Mouse (Mus musculus) left cerebral cortex, adult 9 months (tissue): Measurements from ENCODE around the gene Zfp335.

Source experiments
- DNase-seq, 2 experiments: peaks; one replicate each; pipeline ENCODE4 v3.0.0; 2022; ENCODE audit warnings: low spot score in 2 of 2

The Zfp335 gene

DNA sequence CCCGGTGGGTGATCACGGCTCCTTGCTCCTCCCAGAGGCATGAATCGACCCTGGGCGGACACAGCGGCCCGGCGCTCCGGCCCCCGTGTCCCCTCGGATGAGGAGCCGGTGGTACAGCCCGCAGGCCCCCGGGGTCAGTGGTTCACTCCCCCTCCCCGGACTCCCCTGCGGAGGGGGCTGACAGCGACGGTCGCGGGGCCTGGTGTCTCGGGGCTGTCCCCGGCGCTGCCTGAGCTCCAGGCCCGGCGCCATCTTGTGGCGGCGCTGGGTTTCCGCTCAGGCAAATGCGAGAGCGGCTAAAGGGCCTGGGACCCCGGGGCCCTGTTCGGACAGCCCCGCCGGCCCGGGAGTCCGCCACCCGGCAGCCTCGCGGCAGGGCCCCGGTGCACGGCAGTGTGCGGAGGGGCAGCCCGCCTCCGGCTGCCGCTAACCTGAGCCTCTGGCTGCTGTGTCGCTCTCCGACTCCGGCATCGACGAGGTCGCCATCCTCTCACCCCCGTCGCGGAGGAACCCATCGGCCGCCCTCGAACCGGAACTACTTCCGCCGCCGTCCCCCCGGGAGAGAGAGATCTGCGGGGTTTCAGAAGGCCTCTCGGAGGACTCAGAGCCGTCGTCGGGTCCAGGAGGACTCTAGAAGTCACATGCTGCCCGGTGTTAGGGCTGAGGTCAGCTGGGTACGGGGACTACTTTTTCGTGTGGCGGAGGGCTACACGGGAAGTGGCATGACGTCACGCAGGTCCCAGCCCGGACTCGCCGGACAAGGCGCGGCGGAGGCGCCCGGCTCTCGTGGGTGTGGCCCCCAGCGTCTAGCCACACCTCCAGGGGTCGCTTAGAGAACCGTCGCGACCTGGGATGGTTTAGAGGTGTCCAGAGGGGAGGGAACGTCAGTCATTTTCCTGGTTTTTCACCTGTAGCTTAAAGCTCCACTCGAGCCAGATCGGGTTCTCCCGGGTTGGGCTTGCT lies at the start of gene Zfp335:
Gene Zfp335 (minus strand): TSS at position 672 of the 963 bp plus-strand sequence.
- peak; percentile 70 to 91 for DNase-seq

DNA sequence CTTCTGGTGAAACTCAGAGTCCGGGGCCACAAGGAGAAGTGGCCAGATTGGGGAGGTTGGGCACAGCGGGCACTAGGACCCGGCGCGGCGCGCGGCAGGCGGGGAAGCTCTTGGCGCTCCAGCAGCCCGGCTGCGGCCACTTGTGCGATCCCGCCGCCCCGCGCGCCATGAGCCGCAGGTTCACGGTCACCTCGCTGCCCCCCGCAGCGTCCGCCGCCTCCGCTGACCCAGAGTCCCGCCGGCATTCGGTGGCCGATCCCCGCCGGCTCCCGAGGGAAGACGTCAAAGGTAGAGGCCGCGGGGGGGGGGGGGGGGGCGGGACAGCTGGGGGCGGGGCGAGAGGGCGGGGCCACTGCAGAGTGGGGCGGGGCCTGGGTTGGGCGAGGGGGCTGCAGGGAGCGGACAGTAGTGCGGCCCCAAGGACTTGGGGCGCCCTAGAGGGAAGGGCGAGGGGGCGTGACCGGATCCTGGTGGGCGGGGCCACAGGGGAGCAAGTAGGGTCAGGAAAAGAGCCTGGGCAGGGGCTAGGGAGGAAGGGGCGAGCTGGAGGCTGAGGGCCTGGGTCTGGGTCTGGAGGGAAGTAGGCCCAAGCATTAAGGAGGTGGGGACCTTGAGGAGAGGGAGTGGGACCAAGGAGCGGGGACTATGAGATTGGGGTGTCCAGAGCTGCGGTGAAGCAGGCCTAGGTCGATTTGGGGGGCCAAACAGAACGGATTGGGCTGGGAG lies 49.3 kb upstream of the Zfp335 start, which contains the start of gene Slc12a5:
Gene Slc12a5 (plus strand): TSS at position 87 of the 726 bp plus-strand sequence.
- DNase-seq, result no peak

GRCm38 (mm10) chr2:164957548-164958315 lies 46.2 kb upstream of the Zfp335 start:
- DNase-seq, result no peak

- no peak for DNase-seq
These were observed 44.6 kb upstream of the Zfp335 start for GRCm38 (mm10) chr2:164956195-164956594.

DNA sequence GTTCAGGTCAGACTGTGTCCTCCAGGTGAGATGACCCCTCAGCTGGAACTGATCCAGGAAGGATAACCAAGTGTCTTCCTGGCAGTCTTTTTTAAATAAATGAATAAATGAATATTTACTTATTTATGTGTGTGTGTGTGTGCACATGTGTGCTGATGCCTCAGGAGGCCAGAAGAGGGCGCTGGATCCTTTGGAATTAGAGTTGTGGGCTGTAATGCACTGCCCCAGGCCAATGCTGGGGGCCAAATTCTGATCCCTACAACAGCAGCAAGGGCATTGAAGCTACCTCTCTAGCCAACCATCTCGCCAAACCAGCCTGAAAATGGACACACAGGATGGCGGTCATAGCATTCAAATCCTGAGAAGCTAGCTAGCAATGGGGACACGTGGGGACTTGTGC lies 44.2 kb upstream of the Zfp335 start:
- no peak for DNase-seq

DNA sequence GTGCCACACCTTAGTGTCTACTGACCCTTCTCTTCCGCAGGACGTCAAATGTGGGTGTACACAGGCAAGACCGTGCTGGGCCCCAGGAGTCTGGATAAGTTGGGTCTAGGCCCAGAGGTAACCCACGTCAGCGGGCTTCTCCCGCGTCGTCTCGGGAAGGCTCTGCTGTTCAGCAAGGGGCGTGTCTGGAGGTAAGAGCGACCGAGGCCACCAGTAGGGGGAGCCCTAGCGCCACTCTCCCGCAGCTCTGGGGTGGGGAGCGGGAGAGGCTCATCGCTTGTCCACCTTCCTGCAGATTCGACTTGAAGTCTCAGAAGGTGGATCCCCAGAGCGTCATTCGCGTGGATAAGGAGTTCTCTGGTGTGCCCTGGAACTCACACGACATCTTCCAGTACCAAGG lies 41.7 kb upstream of the Zfp335 start:
- DNase-seq, result peak in 1 of 2 experiments; percentile 75

DNA sequence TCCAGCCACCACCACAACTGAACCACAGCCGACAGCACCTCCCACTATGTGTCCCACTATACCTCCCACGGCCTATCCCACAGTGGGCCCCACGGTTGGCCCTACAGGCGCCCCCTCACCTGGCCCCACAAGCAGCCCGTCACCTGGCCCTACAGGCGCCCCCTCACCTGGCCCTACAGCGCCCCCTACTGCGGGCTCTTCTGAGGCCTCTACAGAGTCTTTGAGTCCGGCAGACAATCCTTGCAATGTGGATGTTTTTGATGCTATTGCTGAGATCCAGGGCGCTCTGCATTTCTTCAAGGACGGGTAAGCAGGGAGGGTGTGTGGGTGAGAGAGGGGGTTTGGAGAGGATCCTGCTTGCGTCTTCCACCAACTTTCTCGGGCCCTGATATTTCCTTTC lies 40.9 kb upstream of the Zfp335 start:
- no peak for DNase-seq

DNA sequence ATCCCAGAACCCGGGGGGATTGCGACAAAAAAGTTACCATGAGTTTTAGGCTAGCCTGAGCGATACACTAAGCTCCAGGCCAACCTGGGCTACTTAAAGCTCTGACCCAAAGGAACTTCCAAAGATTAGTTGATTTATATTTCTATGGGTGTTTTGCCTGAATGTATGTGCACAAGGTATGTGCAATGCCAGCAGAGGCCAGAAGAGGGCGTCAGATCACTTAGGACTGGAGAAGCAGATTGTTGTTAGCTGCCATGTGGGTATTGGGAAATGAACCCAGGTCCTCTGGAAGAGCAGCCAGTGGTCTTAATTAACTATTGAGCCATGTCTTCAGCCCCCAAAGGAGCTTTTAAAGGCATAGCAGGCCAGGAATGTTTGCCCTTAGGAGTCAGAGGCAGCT lies 40.2 kb upstream of the Zfp335 start:
- no peak for DNase-seq

DNA sequence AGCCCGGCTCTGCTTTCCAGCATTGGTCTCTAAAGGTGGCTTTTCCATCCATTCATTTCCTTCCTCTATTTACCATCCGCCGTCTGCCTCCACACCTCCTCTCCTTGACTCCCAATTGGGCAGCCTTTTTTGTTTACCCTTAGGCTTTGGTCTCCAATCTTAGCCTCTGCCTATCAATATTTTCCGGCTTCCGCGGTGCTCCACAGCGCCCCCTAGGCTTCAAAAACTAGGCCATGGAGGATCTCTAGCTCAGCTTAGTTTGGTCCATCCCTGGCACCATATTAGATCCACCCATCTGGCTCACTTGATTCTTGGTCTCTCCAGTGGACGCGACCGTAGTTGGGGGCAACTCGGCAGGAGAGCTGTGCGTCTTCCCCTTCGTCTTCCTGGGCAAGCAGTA lies 38.9 kb upstream of the Zfp335 start:
- DNase-seq, result no peak

DNA sequence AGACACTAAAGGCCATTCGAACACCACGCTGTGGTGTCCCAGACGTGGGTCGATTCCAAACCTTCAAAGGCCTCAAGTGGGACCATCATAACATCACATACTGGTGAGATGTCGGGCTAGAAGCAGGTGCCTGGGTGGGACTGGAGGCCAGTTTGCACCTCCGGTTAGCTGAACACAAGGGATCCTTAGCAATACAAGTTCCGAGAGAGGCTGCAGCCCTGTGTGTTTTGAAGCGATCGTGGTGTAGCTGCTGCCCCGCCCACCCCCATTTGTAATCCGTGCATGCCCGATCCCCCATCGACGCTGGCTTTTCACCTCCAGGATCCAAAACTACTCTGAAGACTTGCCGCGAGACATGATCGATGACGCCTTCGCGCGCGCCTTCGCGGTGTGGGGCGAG lies 37.4 kb upstream of the Zfp335 start:
- DNase-seq, result no peak

- DNase-seq, result no peak
These were observed 36.4 kb upstream of the Zfp335 start for GRCm38 (mm10) chr2:164947930-164948329.

DNA sequence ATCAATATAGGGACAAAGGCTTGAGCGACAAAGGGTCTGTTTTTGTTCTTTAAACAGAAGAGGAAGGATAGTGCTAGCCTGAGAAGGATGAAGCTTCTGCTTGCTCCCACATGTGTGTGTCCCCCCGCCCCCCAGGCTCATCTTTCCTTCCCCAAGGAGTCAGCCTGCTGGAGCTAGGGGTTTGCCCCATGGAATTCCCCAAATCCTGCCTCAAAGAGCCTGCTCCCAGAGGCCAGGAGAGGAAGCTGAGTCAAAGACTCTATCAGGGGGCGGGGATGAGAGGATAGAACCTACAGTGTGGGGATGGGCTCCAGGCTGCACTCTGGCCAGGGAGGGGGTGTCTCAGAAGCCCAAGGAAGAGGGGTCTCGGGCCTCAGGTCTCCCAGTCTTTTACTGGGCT lies 35.9 kb upstream of the Zfp335 start:
- no peak for DNase-seq

DNA sequence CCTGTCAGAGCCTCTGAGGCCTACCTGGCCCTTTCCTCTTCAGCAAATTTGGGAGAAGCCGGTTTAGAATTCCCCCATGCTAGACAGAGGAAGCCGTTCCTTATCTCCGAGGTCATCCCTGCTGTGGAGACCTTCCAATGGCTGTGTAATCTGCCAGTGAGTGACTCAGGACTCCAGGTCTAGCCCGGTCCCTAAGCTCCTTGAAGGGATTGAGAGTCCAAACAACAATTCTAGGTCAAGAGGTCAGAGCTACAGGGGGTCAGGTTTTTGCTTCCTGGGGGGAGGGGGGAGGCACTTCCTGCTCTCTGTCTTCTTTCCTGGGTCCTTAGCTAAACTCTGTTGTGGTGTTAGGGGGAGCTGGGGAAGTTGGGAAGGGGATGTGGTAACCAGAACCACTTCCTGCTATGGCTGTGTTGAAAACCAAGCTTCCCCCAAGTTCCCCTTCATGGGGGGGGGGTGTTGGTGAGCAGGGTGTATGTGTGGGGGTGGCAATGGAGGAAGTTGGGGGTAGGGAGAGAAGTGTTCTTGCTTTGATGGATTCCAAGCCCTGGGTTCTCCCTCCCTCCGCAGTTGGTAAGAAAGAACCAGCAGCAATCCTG lies 31.2 kb upstream of the Zfp335 start:
- DNase-seq, result no peak

DNA sequence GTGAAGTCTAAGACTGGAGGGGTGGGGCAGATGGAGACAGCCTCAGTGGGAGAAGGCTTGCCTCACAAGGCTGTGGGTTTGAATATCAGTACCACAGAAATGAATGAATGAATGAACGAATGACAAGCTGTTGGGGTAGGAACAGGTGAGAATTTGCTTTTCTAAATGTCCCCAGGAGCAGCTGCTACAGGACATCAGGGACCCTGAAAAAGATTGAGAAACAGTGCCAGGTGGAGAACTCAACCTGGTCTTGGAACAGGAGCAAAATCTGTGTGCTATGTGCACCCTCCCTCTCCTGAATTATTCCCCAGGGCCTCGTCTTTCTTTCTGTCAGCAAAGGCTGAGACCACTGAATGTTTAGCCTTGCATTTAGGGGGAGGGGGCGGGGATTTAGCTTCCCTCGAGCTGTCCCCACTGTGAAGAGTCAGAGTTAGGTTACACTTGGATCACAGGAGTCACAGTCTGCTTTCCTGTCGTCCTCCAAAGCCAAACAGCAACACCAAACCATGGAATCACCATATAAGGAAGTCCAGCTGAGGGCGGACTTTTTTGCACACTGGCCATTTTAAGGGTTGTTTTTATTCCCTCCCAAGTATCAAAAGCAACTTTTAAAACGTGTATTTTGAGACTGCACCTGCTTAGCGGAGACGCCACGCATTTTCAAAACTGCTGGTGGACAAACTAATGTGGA lies 28.7 kb upstream of the Zfp335 start, which contains the start of gene Mmp9:
Gene Mmp9 (plus strand): TSS at position 641 of the 691 bp plus-strand sequence.
- no peak for DNase-seq

GRCm38 (mm10) chr2:164939106-164939505 lies 27.5 kb upstream of the Zfp335 start:
- no peak for DNase-seq

- peak in 1 of 2 experiments; percentile 68 for DNase-seq
These were observed 26.9 kb upstream of the Zfp335 start for GRCm38 (mm10) chr2:164938146-164939091.

- DNase-seq, result no peak
These were observed 24.4 kb upstream of the Zfp335 start for GRCm38 (mm10) chr2:164935991-164936390.

- DNase-seq, result no peak
These were observed 22.0 kb upstream of the Zfp335 start for GRCm38 (mm10) chr2:164933534-164933933.

DNA sequence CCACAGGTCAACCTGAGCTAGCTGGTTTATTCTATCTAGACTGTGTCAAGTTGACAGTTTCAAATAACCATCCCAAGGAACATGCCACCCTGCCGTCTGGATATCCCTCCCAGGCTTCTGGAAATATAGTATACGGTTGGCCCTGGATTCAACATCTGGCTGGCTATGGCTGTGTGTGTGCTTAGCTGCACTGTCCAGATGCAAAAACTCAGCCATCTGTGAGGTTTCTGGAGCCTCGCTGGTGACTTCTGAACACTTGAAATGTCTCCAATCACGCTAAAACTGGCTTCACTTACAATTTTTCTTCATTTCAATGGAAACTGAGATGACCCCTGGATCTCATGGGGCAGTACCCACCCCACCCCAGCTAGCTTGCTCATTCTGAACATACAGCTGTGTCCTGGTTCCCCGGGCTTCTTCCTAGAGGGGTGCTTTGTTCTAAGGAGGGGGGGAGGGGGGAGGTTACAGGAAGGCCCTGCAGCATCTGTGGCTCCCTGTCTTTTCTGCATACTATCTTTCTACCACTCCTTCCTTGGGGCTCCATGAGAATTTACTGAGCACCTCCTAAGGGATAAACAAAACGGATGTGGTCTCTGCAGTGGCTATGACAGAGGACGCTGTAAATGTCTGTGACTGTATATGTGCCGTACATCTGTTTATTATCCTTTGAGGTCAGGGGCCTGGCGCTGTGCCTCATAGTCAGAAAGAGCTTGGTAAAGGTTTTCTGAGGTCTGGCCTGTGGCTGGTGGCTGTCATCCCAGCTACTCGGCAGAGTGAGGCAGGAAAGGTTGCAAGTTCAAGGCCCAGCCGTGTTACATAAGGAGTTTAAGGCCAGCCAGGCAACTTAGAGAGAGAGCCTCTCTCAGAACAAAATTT lies 19.4 kb upstream of the Zfp335 start:
- DNase-seq, result no peak
